Mouse (Mus musculus) MEL (cell line): ENCODE data around the gene Poc1a. TPM values are rescaled to one million over a fixed set of nuclear protein-coding genes. Genes with fewer than 3 reads are reported as not detected.

ENCODE experiments used
- DNase-seq: peaks from one replicate; pipeline ENCODE4 v3.0.0; 2011; ENCODE audit warnings: low read depth, low spot score
- H3K27ac ChIP-seq: 2 replicates; pipeline ENCODE4 v1.5.1; 2012; ENCODE audit warnings: low read depth, mild to moderate bottlenecking, control low read depth, low read length, moderate library complexity; ENCODE audit not compliant: control insufficient read depth
- H3K27me3 ChIP-seq, 2 experiments: fragments of 150-350 bp in 1 of 2; sonication (generic) in 1 of 2; 2 replicates each; pipeline ENCODE4 v1.6.1; 2012; ENCODE audit warnings: low read length in 2 of 2, mild to moderate bottlenecking in 2 of 2, improper control_type of control experiment in 1 of 2, moderate library complexity in 1 of 2; ENCODE audit not compliant: insufficient read depth in 2 of 2, control insufficient read depth in 1 of 2
- H3K36me3 ChIP-seq, 2 experiments: 2 replicates each; pipeline ENCODE4 v1.6.1; 2012 to 2014; ENCODE audit warnings: low read length in 2 of 2, improper control_type of control experiment in 1 of 2, inconsistent platforms in 1 of 2, mild to moderate bottlenecking in 1 of 2; ENCODE audit not compliant: insufficient read depth in 2 of 2, control insufficient read depth in 1 of 2
- H3K4me1 ChIP-seq, 2 experiments: fragments of 150-350 bp in 1 of 2; sonication (generic) in 1 of 2; 2 replicates each; pipeline ENCODE4 v1.6.1; 2012; ENCODE audit warnings: low read length in 2 of 2, improper control_type of control experiment in 1 of 2, mild to moderate bottlenecking in 1 of 2; ENCODE audit not compliant: insufficient read depth in 2 of 2, control insufficient read depth in 1 of 2
- H3K4me3 ChIP-seq, 2 experiments: fragments of 150-350 bp in 1 of 2; sonication (generic) in 1 of 2; 2 replicates each; pipeline ENCODE4 v1.5.1; 2012; ENCODE audit warnings: low read depth in 2 of 2, low read length in 2 of 2, mild to moderate bottlenecking in 2 of 2, moderate library complexity in 2 of 2, control low read depth in 1 of 2, improper control_type of control experiment in 1 of 2; ENCODE audit not compliant: control insufficient read depth in 1 of 2, insufficient read depth in 1 of 2
- H3K79me2 ChIP-seq: 2 replicates; pipeline ENCODE4 v1.6.1; 2012; ENCODE audit warnings: mild to moderate bottlenecking, low read length, moderate library complexity; ENCODE audit not compliant: control insufficient read depth, poor library complexity, insufficient read depth
- H3K9ac ChIP-seq: 2 replicates; pipeline ENCODE4 v1.6.1; 2012; ENCODE audit warnings: low read depth, mild to moderate bottlenecking, control low read depth, low read length, moderate library complexity; ENCODE audit not compliant: control insufficient read depth, poor library complexity, severe bottlenecking
- H3K9me3 ChIP-seq: fragments of 150-350 bp; sonication (generic); replicated peaks from 2 replicates; pipeline ENCODE4 v1.6.1; 2012; ENCODE audit warnings: mild to moderate bottlenecking, low read length, improper control_type of control experiment, moderate library complexity; ENCODE audit not compliant: insufficient read depth
- BHLHE40 ChIP-seq: IDR thresholded peaks from 2 replicates; pipeline ENCODE4 v1.6.1; 2012; ENCODE audit warnings: low read depth, mild to moderate bottlenecking, inconsistent platforms, low read length, improper control_type of control experiment, borderline replicate concordance
- CHD1 ChIP-seq: IDR thresholded peaks from 2 replicates; pipeline ENCODE4 v1.6.1; 2012; ENCODE audit warnings: low read depth, mild to moderate bottlenecking, inconsistent platforms, low read length, improper control_type of control experiment
- CTCF ChIP-seq, 3 experiments: IDR thresholded peaks in 2 of 3; conservative IDR thresholded peaks in 1 of 3; 2 replicates each; pipeline ENCODE4 v1.5.1; 2011 to 2012; ENCODE audit warnings: low read length in 3 of 3, low read depth in 2 of 3, mild to moderate bottlenecking in 2 of 3, improper control_type of control experiment in 1 of 3, inconsistent platforms in 1 of 3, mixed read lengths in 1 of 3, moderate library complexity in 1 of 3; ENCODE audit not compliant: control insufficient read depth in 1 of 3, insufficient read depth in 1 of 3, poor library complexity in 1 of 3, severe bottlenecking in 1 of 3
- E2F4 ChIP-seq: IDR thresholded peaks from 2 replicates; pipeline ENCODE4 v1.6.1; 2011; ENCODE audit warnings: low read depth, low read length, improper control_type of control experiment, borderline replicate concordance
- ELF1 ChIP-seq: IDR thresholded peaks from 2 replicates; pipeline ENCODE4 v1.6.1; 2014; ENCODE audit warnings: low read depth, mild to moderate bottlenecking, inconsistent platforms, low read length, improper control_type of control experiment, moderate library complexity
- ETS1 ChIP-seq: IDR thresholded peaks from 2 replicates; pipeline ENCODE4 v1.6.1; 2012; ENCODE audit warnings: low read depth, mild to moderate bottlenecking, inconsistent platforms, low read length, improper control_type of control experiment, moderate library complexity
- HCFC1 ChIP-seq: IDR thresholded peaks from 2 replicates; pipeline ENCODE4 v1.6.1; 2012; ENCODE audit warnings: low read depth, mild to moderate bottlenecking, inconsistent platforms, low read length, improper control_type of control experiment, moderate library complexity
- MAX ChIP-seq: IDR thresholded peaks from 2 replicates; pipeline ENCODE4 v1.6.1; 2011; ENCODE audit warnings: low read length, improper control_type of control experiment
- MEF2A ChIP-seq: IDR thresholded peaks from 2 replicates; pipeline ENCODE4 v1.6.1; 2014; ENCODE audit warnings: low read depth, mild to moderate bottlenecking, inconsistent platforms, low read length, improper control_type of control experiment; ENCODE audit not compliant: poor library complexity, insufficient replicate concordance, severe bottlenecking; ENCODE audit errors: extremely low read depth
- NELFE ChIP-seq: IDR thresholded peaks from 2 replicates; pipeline ENCODE4 v1.6.1; 2011; ENCODE audit warnings: low read depth, low read length, improper control_type of control experiment
- NRF1 ChIP-seq: IDR thresholded peaks from 2 replicates; pipeline ENCODE4 v1.6.1; 2014; ENCODE audit warnings: low read depth, mild to moderate bottlenecking, inconsistent platforms, low read length, improper control_type of control experiment, moderate library complexity; ENCODE audit not compliant: poor library complexity, insufficient read depth, severe bottlenecking
- POLR2A ChIP-seq, 2 experiments: IDR thresholded peaks; 2 replicates each; pipeline ENCODE4 v1.6.1; 2011 to 2012; ENCODE audit warnings: low read length in 2 of 2, mild to moderate bottlenecking in 2 of 2, control low read depth in 1 of 2, improper control_type of control experiment in 1 of 2, low read depth in 1 of 2, moderate library complexity in 1 of 2; ENCODE audit not compliant: control insufficient read depth in 1 of 2, insufficient read depth in 1 of 2, poor library complexity in 1 of 2
- POLR2AphosphoS2 ChIP-seq: IDR thresholded peaks from 2 replicates; pipeline ENCODE4 v1.6.1; 2011; ENCODE audit warnings: low read length, improper control_type of control experiment
- POLR2AphosphoS5 ChIP-seq: IDR thresholded peaks from 2 replicates; pipeline ENCODE4 v1.6.1; 2012; ENCODE audit warnings: low read depth, borderline replicate concordance, mild to moderate bottlenecking, inconsistent platforms, low read length, moderate library complexity, mixed read lengths
- RAD21 ChIP-seq: IDR thresholded peaks from 2 replicates; pipeline ENCODE4 v1.6.1; 2011; ENCODE audit warnings: mild to moderate bottlenecking, low read depth, low read length, improper control_type of control experiment
- RCOR1 ChIP-seq: IDR thresholded peaks from 2 replicates; pipeline ENCODE4 v1.6.1; 2012; ENCODE audit warnings: low read depth, mild to moderate bottlenecking, inconsistent platforms, low read length, improper control_type of control experiment
- SIN3A ChIP-seq: IDR thresholded peaks from 2 replicates; pipeline ENCODE4 v1.6.1; 2012; ENCODE audit warnings: low read length, improper control_type of control experiment, inconsistent platforms
- SMC3 ChIP-seq: IDR thresholded peaks from 2 replicates; pipeline ENCODE4 v1.6.1; 2011; ENCODE audit warnings: low read depth, low read length, improper control_type of control experiment
- TAL1 ChIP-seq: IDR thresholded peaks from 2 replicates; pipeline ENCODE4 v1.6.1; 2012; ENCODE audit warnings: mild to moderate bottlenecking, inconsistent platforms, low read length, moderate library complexity, mixed read lengths
- TBP ChIP-seq: IDR thresholded peaks from 2 replicates; pipeline ENCODE4 v1.8.0; 2011; ENCODE audit warnings: low read depth, low read length, improper control_type of control experiment
- TCF12 ChIP-seq: IDR thresholded peaks from 2 replicates; pipeline ENCODE4 v1.6.1; 2014; ENCODE audit warnings: low read depth, mild to moderate bottlenecking, inconsistent platforms, low read length, improper control_type of control experiment, moderate library complexity
- USF1 ChIP-seq: IDR thresholded peaks from 2 replicates; pipeline ENCODE4 v1.6.1; 2014; ENCODE audit warnings: low read depth, mild to moderate bottlenecking, inconsistent platforms, low read length, improper control_type of control experiment, moderate library complexity
- ZC3H11A ChIP-seq: IDR thresholded peaks from 2 replicates; pipeline ENCODE4 v1.6.1; 2012; ENCODE audit warnings: low read depth, mild to moderate bottlenecking, inconsistent platforms, low read length, improper control_type of control experiment
- ZKSCAN1 ChIP-seq: IDR thresholded peaks from 2 replicates; pipeline ENCODE4 v1.6.1; 2012; ENCODE audit warnings: low read depth, mild to moderate bottlenecking, inconsistent platforms, low read length, improper control_type of control experiment, moderate library complexity
- polyA plus RNA-seq, 2 experiments: library from polyadenylated mRNA; stranded (reverse) in 1 of 2; unstranded in 1 of 2; fragments of >175 nt in 1 of 2; fragments of >200 nt in 1 of 2; gene quantifications; 2 replicates each; pipeline versions ENCODE4 v1.2.1 to v1.2.4; 2012; ENCODE audit warnings: low replicate concordance in 2 of 2, low read depth in 1 of 2; ENCODE audit not compliant: insufficient read length in 2 of 2, insufficient read depth in 1 of 2, missing spikeins in 1 of 2
- total RNA-seq: library from RNA; depleted of rRNA; stranded (reverse); fragments of 300-350 nt; gene quantifications from 2 replicates; pipeline ENCODE4 v1.2.3, GENCODE M21; 2012

Poc1a gene
- total and polyA plus RNA-seq, 3 experiments, result 33.8 to 41.3 TPM; not detected in 1

- H3K36me3 ChIP-seq, result peaks cover 0 to 7% of the 10 kb centered on the region in 2 experiments; a peak in 1 of 4 replicates
- H3K9me3 ChIP-seq, result no peaks in the 10 kb centered on the region
- H3K27me3 ChIP-seq, result no peaks in the 10 kb centered on the region
- H3K9ac ChIP-seq, result no peak overlapping the region
- DNase-seq, result no peak
- H3K79me2 ChIP-seq, result peaks cover 6% of the 10 kb centered on the region
- no peak overlapping the region for H3K27ac ChIP-seq
- no peak for TF ChIP-seq RAD21
- no peak for TF ChIP-seq CHD1
- no peak for TF ChIP-seq ELF1
- no peak for TF ChIP-seq E2F4
- TF ChIP-seq POLR2A (IDR thresholded peaks at IDR 0.05; ENCODE audit: control insufficient read depth in 1 of 2, insufficient read depth in 1 of 2, low read depth in 1 of 2, low read length in 2 of 2, poor library complexity in 1 of 2), result no peak
- TF ChIP-seq TBP, result no peak
- TF ChIP-seq ETS1, result no peak
- TF ChIP-seq MAX, result no peak
- no peak for TF ChIP-seq ZC3H11A
- no peak for TF ChIP-seq SMC3
- no peak for TF ChIP-seq POLR2AphosphoS5
- no peak for TF ChIP-seq TAL1
- TF ChIP-seq NELFE, result no peak
- no peak for TF ChIP-seq ZKSCAN1
- no peak for TF ChIP-seq NRF1
- no peak for TF ChIP-seq HCFC1
- TF ChIP-seq CTCF (IDR thresholded peaks at IDR 0.05 in 2 of 3, conservative IDR thresholded peaks at IDR 0.05 in 1 of 3; ENCODE audit: control insufficient read depth in 1 of 3, insufficient read depth in 1 of 3, low read depth in 2 of 3, low read length in 3 of 3, poor library complexity in 1 of 3, severe bottlenecking in 1 of 3), result no peak
- TF ChIP-seq BHLHE40, result no peak
- no peak for TF ChIP-seq MEF2A
- TF ChIP-seq, all 39 proteins: peak for 0
- no peak overlapping the region for H3K4me3 ChIP-seq
- peaks cover 0 to 4% of the 10 kb centered on the region in 2 experiments; a peak in 1 of 4 replicates for H3K4me1 ChIP-seq
These were observed 37.9 kb upstream of the Poc1a start for GRCm38 (mm10) chr9:106242813-106243488.

GRCm38 (mm10) chr9:106249550-106249949, 31.3 kb upstream of the Poc1a start:
- Histone ChIP-seq H3K4me3 (no peak overlapping the region), H3K9me3 (no peaks in the 10 kb centered on the region)

More at GRCm38 (mm10) chr9:106249550-106249949, 31.3 kb upstream of the Poc1a start:
- Histone ChIP-seq H3K36me3 (peaks cover 0 to 3% of the 10 kb centered on the region in 2 experiments; a peak in 3 of 4 replicates), H3K9ac (no peak overlapping the region), H3K27ac (no peak overlapping the region), H3K4me1 (peaks cover 0 to 21% of the 10 kb centered on the region in 2 experiments)
- DNase-seq, result peak; percentile 23
- no peak for TF ChIP-seq ELF1
- no peak for TF ChIP-seq RCOR1
- no peak for TF ChIP-seq POLR2AphosphoS2
- peak; percentile 17; the same call in 1 of the 2 replicates for TF ChIP-seq TCF12
- TF ChIP-seq USF1, result no peak
- TF ChIP-seq SIN3A, result 0 out of 2 replicates have a peak, but pooled peaks have one; percentile 33
- TF ChIP-seq, all 39 proteins: peak for 2
- no peaks in the 10 kb centered on the region; a peak in 1 of 4 replicates for H3K27me3 ChIP-seq
- peaks cover 7% of the 10 kb centered on the region for H3K79me2 ChIP-seq
